Mouse (Mus musculus) stomach, postnatal 0 days (tissue): ENCODE data around the gene Arhgap4. TPM values are rescaled to one million over a fixed set of nuclear protein-coding genes. Genes with fewer than 3 reads are reported as not detected.
A peak's percentile ranks its signal among the peaks of the same experiment; 100 is the strongest.

ENCODE experiments used
- ATAC-seq: fragments of 200-750 bp; cut with Nextera tagmentation; 2 replicates; pipeline ENCODE4 v1.8.0; 2017; ENCODE audit not compliant: low FRiP score, low TSS enrichment
- DNase-seq: peaks from one replicate; pipeline ENCODE4 v3.0.0-alpha.2; 2016; ENCODE audit warnings: low spot score
- H3K27ac ChIP-seq: fragments of 300-500 bp; sonication (generic); replicated peaks from 2 replicates; pipeline ENCODE4 v1.5.1; 2014; ENCODE audit warnings: mild to moderate bottlenecking, control low read depth
- H3K27me3 ChIP-seq: fragments of 300-500 bp; sonication (generic); 2 replicates; pipeline ENCODE4 v1.6.1; 2014; ENCODE audit warnings: low read length; ENCODE audit not compliant: control insufficient read depth, insufficient read depth
- H3K36me3 ChIP-seq: fragments of 300-500 bp; sonication (generic); 2 replicates; pipeline ENCODE4 v1.6.1; 2014; ENCODE audit warnings: low read length, mixed read lengths; ENCODE audit not compliant: control insufficient read depth, insufficient read depth
- H3K4me1 ChIP-seq: fragments of 300-500 bp; sonication (generic); replicated peaks from 2 replicates; pipeline ENCODE4 v1.6.1; 2014; ENCODE audit warnings: antibody characterized with exemption; ENCODE audit not compliant: control insufficient read depth, insufficient read depth
- H3K4me2 ChIP-seq: fragments of 300-500 bp; sonication (generic); replicated peaks from 2 replicates; pipeline ENCODE4 v1.6.1; 2014; ENCODE audit warnings: low read depth, mild to moderate bottlenecking, control low read depth, moderate library complexity
- H3K4me3 ChIP-seq: fragments of 300-500 bp; sonication (generic); 2 replicates; pipeline ENCODE4 v1.5.1; 2014; ENCODE audit warnings: low read depth, low read length, control low read depth
- H3K9ac ChIP-seq: fragments of 300-500 bp; sonication (generic); 2 replicates; pipeline ENCODE4 v1.6.1; 2014; ENCODE audit warnings: mild to moderate bottlenecking, low read length, control low read depth, mixed read lengths
- H3K9me3 ChIP-seq: fragments of 300-500 bp; sonication (generic); 2 replicates; pipeline ENCODE4 v1.6.1; 2016; ENCODE audit warnings: low read length; ENCODE audit not compliant: control insufficient read depth
- CTCF ChIP-seq: IDR thresholded peaks from 2 replicates; pipeline ENCODE4 v1.5.1; 2016; ENCODE audit warnings: antibody characterized with exemption, low read depth, mild to moderate bottlenecking, moderate library complexity
- EP300 ChIP-seq: optimal IDR thresholded peaks from 2 replicates; pipeline ENCODE3; 2016; ENCODE audit warnings: antibody characterized with exemption
- WGBS: fragments of 180-500 bp; shearing (Covaris S2); extraction: QIAGEN DNeasy Blood & Tissue Kit; methylation state at CpG from one replicate; pipeline ENCODE4 v1.1.7; 2014; 5-methylcytosine and 5-hydroxymethylcytosine counted together
- polyA plus RNA-seq: library from polyadenylated mRNA; unstranded; fragments of >200 nt; fragmentation: Nextera tagmentation; extraction: Ambion mirVana; gene quantifications from 2 replicates; pipeline ENCODE4 v1.2.1, GENCODE M21; 2015

Gene Arhgap4
- polyA plus RNA-seq, 1 experiment from 2014 or later: 1.2 TPM

DNA sequence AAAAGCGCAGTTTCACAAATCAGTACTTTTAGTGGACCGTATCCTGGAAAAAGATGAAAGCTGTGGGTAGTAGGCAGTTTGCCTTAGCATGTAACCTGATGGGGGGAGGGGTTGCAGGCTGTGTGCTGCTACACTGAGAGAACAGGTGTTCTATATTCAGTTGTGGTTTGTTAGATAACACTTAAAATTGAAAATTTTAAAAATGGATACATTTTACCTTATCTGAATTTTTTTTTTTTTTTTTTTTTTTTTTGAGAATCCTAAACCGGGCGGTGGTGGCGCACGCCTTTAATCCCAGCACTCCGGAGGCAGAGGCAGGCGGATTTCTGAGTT, 846 bp upstream of the Arhgap4 start:
- H3K4me3 ChIP-seq: peak overlapping the region; percentile 49
- no peak for TF ChIP-seq CTCF
- no peak for TF ChIP-seq EP300
- H3K4me1 ChIP-seq: no peaks in the 10 kb centered on the region
- peak overlapping the region; percentile 47; the same call in 1 of the 2 replicates for H3K9ac ChIP-seq
- ATAC-seq (no peak), DNase-seq (no peak)
- no peaks in the 10 kb centered on the region for H3K27me3 ChIP-seq
- H3K4me2 ChIP-seq: peak overlapping the region; percentile 59
- no peaks in the 10 kb centered on the region for H3K9me3 ChIP-seq
- WGBS: 69% methylated on average over 8 of the region's 8 CpGs
- no peak overlapping the region for H3K27ac ChIP-seq
- peaks cover 2% of the 10 kb centered on the region; the same call in 1 of the 2 replicates for H3K36me3 ChIP-seq

DNA sequence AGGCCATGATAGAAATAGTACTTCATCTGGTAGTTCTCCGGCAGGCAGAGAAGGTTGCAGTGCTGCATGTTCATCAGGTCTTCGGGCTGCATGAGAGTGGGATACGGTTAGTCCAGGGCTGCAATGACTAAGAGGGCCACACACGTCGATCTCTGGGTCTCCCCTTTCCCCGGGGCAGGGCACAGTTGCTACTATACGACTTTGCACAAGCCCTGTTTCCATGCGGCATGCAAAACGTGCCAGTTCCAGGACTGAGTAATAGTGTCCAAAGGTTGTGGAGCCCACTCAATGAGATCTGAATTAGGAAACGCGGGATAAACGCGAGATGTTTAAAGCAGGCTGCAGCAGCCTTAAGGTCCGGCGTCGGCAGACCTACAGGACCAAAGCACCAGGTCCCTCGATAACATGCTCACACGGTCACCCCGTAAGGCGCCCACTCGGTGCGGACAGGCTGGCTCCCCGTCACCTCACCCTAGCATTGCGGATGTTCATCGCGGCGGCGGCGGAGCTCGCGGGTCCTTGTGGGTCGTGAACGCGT, 316 bp downstream of the Arhgap4 start:
- no peaks in the 10 kb centered on the region for H3K4me1 ChIP-seq
- peak overlapping the region; percentile 60 for H3K9ac ChIP-seq
- no peaks in the 10 kb centered on the region for H3K27me3 ChIP-seq
- 23% methylated on average over 33 of the region's 34 CpGs for WGBS
- H3K4me3 ChIP-seq: peak overlapping the region; percentile 49
- peaks cover 2% of the 10 kb centered on the region; the same call in 1 of the 2 replicates for H3K36me3 ChIP-seq
- peak overlapping the region; percentile 69 for H3K27ac ChIP-seq
- ATAC-seq (peak; percentile 54), DNase-seq (peak; percentile 16)
- H3K4me2 ChIP-seq: peak overlapping the region; percentile 59
- H3K9me3 ChIP-seq: no peaks in the 10 kb centered on the region
- no peak for TF ChIP-seq EP300
- no peak for TF ChIP-seq CTCF

DNA sequence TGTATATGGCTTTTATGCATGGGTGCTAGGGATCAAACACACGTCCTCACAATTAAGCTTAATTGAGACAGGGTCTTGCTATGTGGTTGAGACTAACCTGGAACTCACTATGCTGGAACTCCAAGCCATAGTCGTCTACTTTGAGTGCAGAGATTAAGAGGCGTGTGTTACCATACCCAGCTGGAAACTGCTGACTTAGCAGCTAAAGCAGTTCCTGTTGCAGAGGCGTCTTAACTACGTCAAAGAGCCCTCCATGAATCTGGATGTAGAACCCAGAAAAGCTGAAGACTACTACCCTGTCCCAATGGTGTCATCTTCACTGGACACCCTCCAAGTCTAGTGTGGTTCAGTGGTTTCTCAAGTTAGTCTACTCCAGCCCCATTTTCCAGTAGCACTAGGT, 3.0 kb downstream of the Arhgap4 start:
- Histone ChIP-seq H3K9me3 (no peaks in the 10 kb centered on the region), H3K9ac (no peak overlapping the region), H3K36me3 (peaks cover 2% of the 10 kb centered on the region; the same call in 1 of the 2 replicates), H3K4me1 (no peaks in the 10 kb centered on the region), H3K27ac (no peak overlapping the region), H3K27me3 (no peaks in the 10 kb centered on the region), H3K4me2 (no peak overlapping the region), H3K4me3 (no peak overlapping the region)
- no peak for TF ChIP-seq CTCF
- no peak for TF ChIP-seq EP300
- DNase-seq (no peak), ATAC-seq (no peak)
- WGBS: 84% methylated on average over 5 of the region's 5 CpGs

DNA sequence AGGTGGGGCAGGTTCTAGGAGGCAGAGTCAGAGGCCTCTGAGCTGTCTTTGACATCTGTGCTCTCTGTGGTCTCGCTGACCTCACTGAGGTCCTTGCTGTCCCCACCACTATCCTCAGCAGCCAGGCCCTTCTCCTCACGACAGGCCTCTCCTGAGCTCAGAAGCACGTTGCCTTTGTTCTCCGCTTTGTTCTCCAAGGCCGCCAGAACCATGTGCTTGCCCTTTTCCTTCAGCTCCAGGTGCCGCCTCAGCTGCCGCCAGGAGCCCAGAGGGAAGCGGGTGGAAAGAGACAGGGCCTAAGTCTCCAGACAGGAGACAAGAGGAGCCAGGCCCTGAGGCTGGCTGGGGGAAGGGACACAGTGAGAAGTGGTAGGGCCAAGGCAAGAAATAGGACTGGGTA, 4.7 kb downstream of the Arhgap4 start:
- Histone ChIP-seq H3K27ac (no peak overlapping the region), H3K9ac (no peak overlapping the region), H3K36me3 (peaks cover 2% of the 10 kb centered on the region; the same call in 1 of the 2 replicates), H3K4me3 (no peak overlapping the region), H3K4me1 (no peaks in the 10 kb centered on the region), H3K9me3 (no peaks in the 10 kb centered on the region), H3K27me3 (no peaks in the 10 kb centered on the region), H3K4me2 (no peak overlapping the region)
- TF ChIP-seq EP300: no peak
- 86% methylated on average over 8 of the region's 8 CpGs for WGBS
- ATAC-seq (no peak), DNase-seq (no peak)

DNA sequence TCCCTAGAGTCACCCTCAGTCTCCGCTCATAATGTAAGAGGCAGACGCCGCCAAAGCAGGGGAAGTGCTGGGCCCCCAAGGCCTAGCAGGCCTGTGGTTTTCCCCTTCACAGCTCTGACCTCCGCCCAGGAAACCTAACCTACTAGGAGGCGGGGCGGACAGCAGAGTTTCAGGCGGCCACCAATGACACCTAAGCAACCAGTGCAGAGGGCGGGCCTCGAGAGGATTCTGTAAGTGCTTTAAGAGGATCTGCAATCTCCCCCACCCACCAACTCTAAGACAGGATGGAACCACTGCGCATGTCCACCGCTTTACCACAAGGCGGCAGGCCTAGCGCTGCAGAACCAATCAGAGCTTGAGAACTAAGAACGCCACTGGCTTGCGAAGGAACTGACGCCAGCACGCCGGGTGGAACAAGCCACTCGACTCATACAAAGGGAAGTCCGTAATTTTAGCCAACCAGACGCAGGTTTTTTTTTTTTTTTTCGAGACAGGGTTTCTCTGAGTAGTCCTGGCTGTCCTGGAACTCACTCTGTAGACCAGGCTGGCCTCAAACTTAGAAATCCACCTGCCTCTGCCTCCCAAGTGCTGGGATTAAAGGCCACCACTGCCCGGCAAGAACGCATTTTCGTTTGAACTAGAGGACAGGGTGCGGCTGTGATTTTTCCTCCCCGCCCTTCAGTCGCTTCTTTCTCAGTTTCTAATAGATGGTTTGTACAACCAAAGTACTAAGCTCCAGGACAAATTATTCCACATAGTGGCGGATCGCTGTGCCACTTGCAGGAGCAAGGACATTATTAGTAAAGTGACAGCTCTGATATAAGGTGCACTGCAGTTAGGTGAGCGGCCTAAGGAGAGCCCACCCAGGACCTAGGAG, 6.6 kb downstream of the Arhgap4 start:
- Histone ChIP-seq H3K4me2 (peak overlapping the region; percentile 35), H3K9ac (no peak overlapping the region), H3K4me1 (no peaks in the 10 kb centered on the region), H3K27me3 (no peaks in the 10 kb centered on the region), H3K9me3 (no peaks in the 10 kb centered on the region), H3K36me3 (peaks cover 2% of the 10 kb centered on the region; the same call in 1 of the 2 replicates), H3K27ac (peak overlapping the region; percentile 74), H3K4me3 (no peak overlapping the region)
- 24% methylated on average over 31 of the region's 31 CpGs for WGBS
- TF ChIP-seq CTCF: peak; percentile 69
- no peak for TF ChIP-seq EP300
- ATAC-seq: peak; percentile 97
- DNase-seq: peak; percentile 90

DNA sequence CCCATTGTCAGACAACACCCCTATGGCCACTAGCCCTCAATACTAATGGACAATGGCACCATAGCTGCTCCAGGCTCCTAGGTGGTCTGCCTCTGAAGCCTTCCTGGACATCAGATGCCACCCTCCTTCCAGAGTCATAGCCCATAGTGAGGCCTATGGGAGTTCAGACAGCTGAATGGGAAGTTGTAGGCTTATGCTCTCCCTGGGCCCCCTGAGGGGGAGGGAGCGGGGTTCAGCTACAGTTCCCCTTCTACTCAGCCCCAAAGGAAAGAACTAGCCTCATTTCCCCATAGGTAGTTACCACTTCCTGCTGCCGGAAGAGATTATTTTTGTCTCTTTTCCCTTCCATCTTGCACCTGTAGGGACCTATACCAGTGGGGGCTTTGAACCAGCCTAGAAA, 10.1 kb downstream of the Arhgap4 start:
- 66% methylated on average over 2 of the region's 2 CpGs for WGBS
- no peak overlapping the region for H3K27ac ChIP-seq
- H3K36me3 ChIP-seq: no peaks in the 10 kb centered on the region
- H3K9me3 ChIP-seq: no peaks in the 10 kb centered on the region
- no peak overlapping the region; the same call in 1 of the 2 replicates for H3K4me2 ChIP-seq
- DNase-seq (no peak), ATAC-seq (no peak)
- H3K4me3 ChIP-seq: no peak overlapping the region
- TF ChIP-seq EP300 (no peak), CTCF (no peak)
- H3K9ac ChIP-seq: no peak overlapping the region
- H3K27me3 ChIP-seq: no peaks in the 10 kb centered on the region
- H3K4me1 ChIP-seq: no peaks in the 10 kb centered on the region
